Mouse (Mus musculus) small intestine, adult 2 months (tissue): ENCODE results near the gene Cpm.

Experiments used
- CTCF ChIP-seq: fragments of 200-500 bp; IDR thresholded peaks from 2 replicates; pipeline ENCODE4 v1.5.1; 2012; ENCODE audit warnings: low read depth, mild to moderate bottlenecking, control low read depth, inconsistent platforms, low read length, moderate library complexity, mixed read lengths; ENCODE audit not compliant: insufficient replicate concordance, insufficient read length; ENCODE audit errors: extremely low read depth
- POLR2A ChIP-seq: fragments of 200-500 bp; IDR thresholded peaks from 2 replicates; pipeline ENCODE4 v1.6.1; 2012; ENCODE audit warnings: low read depth, mild to moderate bottlenecking, control low read depth, inconsistent platforms, low read length, moderate library complexity

DNA sequence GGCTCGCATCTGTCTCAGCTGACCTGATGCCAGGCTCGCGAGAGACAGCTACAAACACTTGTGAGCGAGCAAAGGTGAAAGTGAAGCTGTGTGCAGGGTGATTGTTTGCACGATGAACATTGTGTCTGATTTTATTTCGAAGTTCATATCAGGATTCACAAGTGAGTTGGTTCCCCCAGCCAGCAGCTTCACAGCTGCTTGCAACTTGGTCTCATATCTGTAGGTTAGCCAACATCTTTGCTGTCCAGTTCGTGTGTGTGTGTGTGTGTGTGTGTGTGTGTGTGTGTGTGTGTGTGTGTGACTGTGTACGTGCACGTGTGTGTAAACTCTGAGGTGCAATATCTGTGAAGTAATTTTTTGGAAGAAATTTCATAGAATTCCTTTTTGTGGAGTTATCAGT, 26.2 kb downstream of the Cpm start:
- no peak for TF ChIP-seq CTCF
- no peak for TF ChIP-seq POLR2A
